18 mouse cellular contexts compared by ENCODE assay signal in the genomic region with DNA sequence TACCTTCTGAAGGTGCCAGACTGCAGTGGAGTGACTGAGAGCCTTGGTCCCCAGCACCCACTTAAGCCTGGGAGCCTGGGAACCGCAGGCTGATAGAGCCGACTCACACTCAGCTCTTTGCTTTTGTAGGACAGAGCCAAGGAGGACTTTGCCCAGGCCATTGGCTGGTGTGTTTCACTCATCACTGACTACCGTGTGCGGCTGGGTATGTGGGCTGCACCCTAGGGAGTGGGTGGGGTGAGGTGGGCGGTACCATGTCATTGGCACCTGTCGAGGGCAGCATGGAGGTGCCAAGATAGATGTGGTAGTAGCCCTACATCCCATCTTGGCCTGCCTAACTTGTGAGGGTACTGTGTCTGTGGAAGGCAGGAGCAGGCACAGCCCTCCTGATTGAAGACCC.
"Had no signal": no experiment of that assay in that cellular context is flagged by ENCODE, and none has a peak within 500 bp of the region (broad histone marks: within the 10 kb centered on the region; RNA-seq: fewer than 3 reads in every experiment).

No protein-coding gene starts in this region.

- H3K9me3 ChIP-seq: hindbrain, embryonic 12.5 days; hindbrain, embryonic 15.5 days; limb, embryonic 12.5 days; limb, embryonic 15.5 days; liver, embryonic 13.5 days; neural tube, embryonic 13.5 days; stomach, embryonic 15.5 days had no signal

- H3K27ac ChIP-seq: hindbrain, embryonic 12.5 days; hindbrain, embryonic 15.5 days; layer of hippocampus, adult 2 months; limb, embryonic 12.5 days; limb, embryonic 15.5 days; liver, embryonic 13.5 days; neural tube, embryonic 13.5 days; stomach, embryonic 15.5 days had no signal

- H3K27me3 ChIP-seq: hindbrain, embryonic 12.5 days; hindbrain, embryonic 15.5 days; limb, embryonic 12.5 days; limb, embryonic 15.5 days; liver, embryonic 13.5 days; neural tube, embryonic 13.5 days; stomach, embryonic 15.5 days had no signal

- H3K4me2 ChIP-seq: hindbrain, embryonic 12.5 days; hindbrain, embryonic 15.5 days; limb, embryonic 12.5 days; limb, embryonic 15.5 days; liver, embryonic 13.5 days; neural tube, embryonic 13.5 days; stomach, embryonic 15.5 days had no signal

- H3K4me1 ChIP-seq: hindbrain, embryonic 12.5 days; limb, embryonic 15.5 days; neural tube, embryonic 13.5 days; stomach, embryonic 15.5 days had no signal

- ATAC-seq: intestine, postnatal 0 days had no signal

- H3K9ac ChIP-seq: hindbrain, embryonic 12.5 days; hindbrain, embryonic 15.5 days; limb, embryonic 12.5 days; limb, embryonic 15.5 days; liver, embryonic 13.5 days; neural tube, embryonic 13.5 days; stomach, embryonic 15.5 days had no signal

- DNase-seq: layer of hippocampus, adult 9-11 months; liver, embryonic 13.5 days; lung, adult 2 months; lung, postnatal 14 days; lung, postnatal 4 days; retina, postnatal 1 day; right cerebral cortex, postnatal 25 days; spleen, adult 18-20 months; thymus, postnatal 25 days had no signal

- H3K4me3 ChIP-seq: hindbrain, embryonic 12.5 days; hindbrain, embryonic 15.5 days; layer of hippocampus, adult 2 months; limb, embryonic 12.5 days; limb, embryonic 15.5 days; liver, embryonic 13.5 days; myocyte; neural tube, embryonic 13.5 days; stomach, embryonic 15.5 days had no signal
